Mouse (Mus musculus) frontal cortex, postnatal 10 days (tissue): ENCODE data around the gene Rtca.

Source experiments
- DNase-seq, 2 experiments: peaks; one replicate each; pipeline ENCODE4 v3.0.0; 2022; ENCODE audit warnings: low spot score in 2 of 2, mixed read lengths in 1 of 2

Rtca gene

DNA sequence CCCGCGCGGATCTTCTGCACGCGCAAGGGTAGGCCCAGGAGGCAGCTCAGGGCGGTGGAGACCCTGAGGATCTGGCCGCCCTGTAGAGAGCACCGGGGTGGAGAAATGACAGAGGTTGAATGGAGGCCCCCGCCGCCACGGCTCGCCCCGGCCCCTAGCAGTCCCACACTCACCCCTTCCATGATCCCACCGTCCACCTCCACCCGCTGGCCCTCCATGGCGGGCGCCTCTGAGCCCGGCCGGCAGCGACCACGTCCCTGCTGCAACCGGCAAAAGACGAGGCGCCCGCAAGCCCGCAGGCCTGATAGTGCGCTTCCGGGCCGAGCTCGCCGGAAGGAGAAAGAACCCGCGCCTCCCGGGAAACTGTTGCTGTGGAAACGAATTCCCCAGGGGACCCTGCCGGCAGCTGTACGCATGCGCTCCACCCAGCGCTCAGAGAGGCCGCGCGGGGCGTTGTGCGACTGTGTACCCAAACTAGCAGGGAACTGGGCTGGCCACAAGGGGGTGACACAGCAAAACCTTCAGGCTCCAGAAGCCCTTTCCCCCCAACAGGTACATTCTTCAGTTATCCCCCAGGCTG, at the start of gene Rtca:
Gene Rtca, minus strand, starts transcription at position 437 of the 580 bp plus-strand sequence.
- peak; percentile 95 to 98 for DNase-seq

- no peak for DNase-seq
Observed at GRCm38 (mm10) chr3:116551362-116551761, 43.4 kb upstream of the Rtca start.

DNA sequence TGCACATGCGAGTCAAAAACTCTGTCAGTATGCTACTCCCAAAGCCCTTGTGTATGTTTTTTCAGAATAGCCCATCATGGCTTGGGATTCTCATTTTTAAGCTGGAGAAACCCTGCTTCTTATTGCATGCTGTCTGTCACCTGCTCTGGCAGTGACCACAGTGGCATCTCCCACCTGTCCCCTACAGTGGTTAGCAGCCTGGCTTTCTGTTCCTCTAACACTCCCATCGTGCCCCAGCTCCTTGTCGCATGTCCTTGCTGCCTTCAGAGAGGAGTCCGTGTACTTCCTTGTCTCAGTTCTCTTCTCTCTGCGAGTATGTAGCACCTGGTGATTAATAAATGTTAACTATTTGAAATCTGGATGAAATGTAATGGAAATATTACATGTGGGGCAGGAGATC, 39.4 kb upstream of the Rtca start:
- DNase-seq: no peak

DNA sequence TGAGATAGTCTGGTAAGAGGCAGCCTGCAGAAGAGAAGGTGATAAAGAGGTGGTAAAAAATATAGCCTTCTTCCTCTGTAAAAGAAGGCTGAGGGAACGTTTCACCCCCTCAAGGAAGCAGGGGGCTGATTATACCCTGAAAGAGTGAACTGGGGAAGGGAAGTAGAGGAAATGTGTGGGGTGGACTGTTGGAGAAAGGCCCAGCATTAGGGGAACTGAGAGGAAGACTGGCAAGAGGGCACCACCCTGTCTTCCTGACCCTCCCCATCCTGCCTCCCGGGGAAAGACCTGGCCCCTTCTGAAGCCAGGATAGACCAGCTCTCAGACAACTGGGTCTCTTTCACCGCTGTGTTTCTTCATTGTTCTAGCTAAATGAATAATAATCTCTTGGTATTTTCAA, 34.5 kb upstream of the Rtca start:
- no peak for DNase-seq

DNA sequence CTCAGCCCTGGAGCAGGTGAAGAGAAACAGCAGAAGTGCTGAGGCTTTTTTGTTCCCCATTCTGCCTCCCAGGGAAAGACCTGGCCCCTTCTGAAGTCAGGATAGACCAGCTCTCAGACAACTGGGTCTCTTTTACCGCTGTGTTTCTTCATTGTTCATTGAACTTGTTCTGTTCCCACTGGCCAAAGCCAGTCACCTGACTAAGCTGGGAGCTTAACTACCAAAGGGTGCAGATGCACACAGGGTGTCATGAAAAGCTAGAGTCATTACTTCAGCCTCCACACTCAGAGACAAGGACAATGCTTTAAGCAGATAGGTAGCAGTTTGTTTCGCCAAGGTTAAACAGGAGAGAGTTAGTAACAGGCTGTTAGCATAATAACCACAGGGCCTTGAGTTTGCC, 34.1 kb upstream of the Rtca start:
- DNase-seq: no peak

DNA sequence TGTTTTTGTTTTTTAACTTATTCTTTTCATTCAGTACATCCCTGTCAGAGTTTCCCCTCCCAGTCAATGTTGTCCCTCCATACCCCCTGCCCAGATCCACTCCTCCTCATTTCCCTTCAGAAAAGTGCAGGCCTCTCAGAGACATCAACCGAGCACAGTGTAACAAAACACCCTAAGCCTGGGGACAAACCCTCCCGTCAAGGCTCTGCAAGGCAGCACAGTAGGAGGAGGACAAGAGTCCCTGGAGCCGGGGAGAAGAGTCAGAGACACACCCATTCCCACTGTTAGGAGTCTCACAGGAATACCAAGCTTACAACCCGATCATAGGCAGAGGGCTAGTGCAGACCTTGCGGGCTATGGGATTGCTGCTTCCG, 29.2 kb upstream of the Rtca start:
- no peak for DNase-seq

- DNase-seq: no peak
Observed at GRCm38 (mm10) chr3:116536428-116537199, 28.6 kb upstream of the Rtca start.

- DNase-seq: no peak
Observed at GRCm38 (mm10) chr3:116530826-116531225, 22.8 kb upstream of the Rtca start.

DNA sequence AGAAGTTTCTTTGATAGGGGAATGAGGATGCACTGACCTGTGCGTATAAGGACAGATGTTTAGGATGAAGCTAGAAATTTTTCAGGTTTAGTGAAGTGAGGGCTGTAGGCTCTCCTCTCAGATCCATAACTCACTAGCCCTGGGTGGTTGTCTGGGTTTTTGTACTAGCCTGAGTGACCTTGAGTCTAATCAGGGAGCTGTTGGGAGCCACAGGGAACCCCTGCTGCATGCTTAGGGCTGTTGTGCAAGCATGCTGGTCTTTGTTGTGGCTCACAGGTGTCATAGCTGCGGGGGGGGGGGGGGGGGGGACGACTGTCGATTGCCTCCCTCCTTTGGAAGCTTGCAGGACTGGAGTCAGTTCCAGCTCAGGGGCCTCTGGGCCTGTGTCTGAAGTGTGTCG, 21.7 kb upstream of the Rtca start:
- no peak for DNase-seq

DNA sequence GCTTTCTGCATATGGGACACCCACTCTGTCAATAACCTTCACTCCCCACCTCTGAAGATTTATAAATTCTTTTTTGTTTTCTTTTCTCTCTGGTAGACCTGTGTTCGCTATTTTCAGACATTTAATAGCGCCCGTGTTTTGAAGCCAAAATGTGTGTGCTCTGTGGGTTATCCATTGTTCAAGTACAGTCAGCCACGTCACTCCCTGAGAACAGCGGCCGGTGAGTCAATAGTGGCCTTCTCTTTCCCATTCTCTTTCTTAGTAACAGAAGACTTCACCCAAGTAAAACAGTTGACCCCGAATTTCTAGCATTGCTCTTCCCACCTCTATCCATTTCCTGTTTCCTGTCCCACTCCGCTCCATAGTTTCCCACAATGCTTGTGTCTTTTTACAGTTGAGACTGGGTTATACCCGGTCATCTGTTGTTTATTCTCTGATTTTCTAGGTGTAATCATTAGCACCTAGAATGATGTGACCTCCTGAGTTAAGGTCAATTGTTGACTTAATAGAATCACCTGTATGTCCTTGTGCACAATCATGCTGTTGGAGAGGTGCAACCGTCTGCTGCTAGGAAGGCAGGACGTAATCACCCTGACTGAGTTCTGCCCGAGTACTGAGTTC, 12.2 kb upstream of the Rtca start:
- no peak for DNase-seq

- DNase-seq: peak; percentile 77 to 84
Observed at GRCm38 (mm10) chr3:116512904-116513716, 5.1 kb upstream of the Rtca start, which contains the start of gene Dbt. Gene Dbt (plus strand): TSS chr3:116513070.

DNA sequence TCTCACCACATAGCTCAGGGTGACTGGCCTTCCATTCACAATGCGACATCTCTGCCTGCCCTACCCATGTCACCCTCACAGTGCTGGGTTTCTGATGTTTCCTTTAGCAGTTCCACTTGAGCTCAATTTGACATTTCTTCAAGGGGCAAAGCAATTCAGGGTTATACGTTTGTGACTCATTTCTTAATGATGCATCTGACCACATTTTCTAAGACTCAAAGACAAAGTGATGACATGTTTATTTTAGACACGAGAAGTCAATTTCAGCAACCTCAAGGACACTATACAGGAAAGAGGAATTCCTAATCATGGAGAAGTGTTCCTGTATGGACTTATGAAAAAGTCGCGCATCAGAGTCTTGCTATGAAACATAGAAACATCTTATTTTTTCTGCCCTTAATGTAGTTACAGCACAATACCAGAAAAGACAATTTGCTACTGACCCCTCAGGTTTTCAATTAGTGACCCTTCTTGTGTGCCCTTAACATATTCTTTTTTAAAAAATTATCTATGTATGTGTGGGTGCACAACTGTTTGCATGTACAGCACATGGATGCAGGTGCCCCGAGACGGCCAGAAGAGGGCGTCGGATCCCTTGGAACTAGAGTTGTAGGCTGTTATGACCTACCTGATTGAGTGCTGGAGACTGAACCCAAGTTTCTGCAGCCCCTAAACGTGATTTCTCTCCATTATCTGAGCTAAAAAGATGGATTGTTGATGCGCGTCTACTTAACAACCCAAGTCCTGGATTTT, 4.3 kb upstream of the Rtca start:
- peak; percentile 26 to 34 for DNase-seq

DNA sequence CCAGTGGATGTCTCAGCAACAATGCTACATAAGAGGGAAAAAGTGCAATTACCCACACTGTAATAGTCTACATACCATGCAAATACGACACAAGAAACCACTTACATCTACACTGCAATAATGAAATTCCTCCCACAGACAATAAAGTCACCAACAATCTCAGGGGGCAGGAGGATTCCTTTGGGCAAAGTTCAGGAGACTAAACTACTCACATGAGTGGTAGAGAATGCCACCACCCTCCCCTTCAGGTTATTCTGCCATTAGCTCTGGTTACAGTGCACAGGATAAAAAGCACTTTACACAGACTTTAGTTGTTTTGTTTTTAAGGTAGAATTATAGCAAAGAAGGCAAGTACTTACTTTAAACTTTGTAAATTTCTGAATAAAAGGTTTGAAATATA, 12.3 kb downstream of the Rtca start:
- DNase-seq: no peak

DNA sequence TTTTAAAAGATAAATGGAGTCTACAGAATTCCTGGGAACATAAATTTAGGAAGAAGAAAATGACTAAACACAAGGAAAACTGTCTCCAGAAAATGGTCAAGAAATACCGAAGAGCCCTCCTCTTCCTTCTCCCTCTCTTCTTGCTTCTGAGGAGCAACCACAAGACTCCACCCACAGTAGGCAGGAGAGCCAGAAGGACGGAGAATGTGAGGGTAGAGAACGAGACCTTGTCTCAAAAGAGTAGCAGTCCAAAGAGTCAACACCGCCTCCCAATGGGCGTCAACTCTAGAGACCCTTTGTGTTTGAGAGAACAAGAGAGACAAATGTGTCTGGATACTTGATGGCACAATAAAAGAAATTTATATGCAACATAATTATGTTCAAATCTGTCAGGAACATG, 14.3 kb downstream of the Rtca start:
- DNase-seq: no peak

- DNase-seq: no peak
Observed at GRCm38 (mm10) chr3:116491923-116492454, 16.0 kb downstream of the Rtca start.

- DNase-seq: no peak
Observed at GRCm38 (mm10) chr3:116490920-116491319, 17.1 kb downstream of the Rtca start.

DNA sequence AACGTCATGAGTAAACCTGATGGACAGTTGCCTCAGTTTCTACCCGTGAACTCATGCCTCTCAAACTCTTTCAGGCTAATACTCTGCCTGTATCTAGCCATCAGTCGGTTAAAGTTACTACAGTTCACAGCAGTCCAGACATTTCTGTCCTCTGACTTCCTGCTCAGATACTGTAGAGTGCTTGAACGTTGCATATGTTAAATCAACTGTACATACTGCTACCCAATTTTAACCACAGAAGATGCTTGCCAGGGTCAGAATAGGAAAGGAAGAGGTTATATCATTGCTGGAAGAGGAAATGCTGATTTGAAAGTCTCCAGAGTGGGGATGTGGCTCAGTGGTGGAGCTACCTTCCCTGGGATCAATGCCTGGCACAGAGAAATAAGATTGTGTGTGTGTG, 24.7 kb downstream of the Rtca start:
- no peak for DNase-seq

DNA sequence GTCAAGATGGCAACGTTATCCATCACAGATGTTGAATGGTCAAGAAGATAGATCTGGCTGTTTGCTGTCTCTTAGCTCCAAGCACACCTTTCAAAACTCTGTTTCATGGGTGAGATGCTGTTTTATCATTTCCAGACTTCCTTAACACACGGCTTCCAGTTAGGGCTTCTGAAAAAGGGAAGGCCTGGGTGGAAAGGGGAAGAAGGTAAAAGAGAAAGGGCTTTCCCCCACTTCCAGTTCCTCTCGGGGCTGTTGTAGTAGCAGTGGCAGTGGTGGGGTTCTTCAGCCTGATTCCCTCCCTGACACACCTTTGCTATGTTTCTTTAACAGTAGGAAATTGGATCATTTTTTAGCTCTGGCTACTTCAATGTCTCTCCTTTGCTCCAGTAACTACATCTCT, 25.3 kb downstream of the Rtca start:
- DNase-seq: no peak

DNA sequence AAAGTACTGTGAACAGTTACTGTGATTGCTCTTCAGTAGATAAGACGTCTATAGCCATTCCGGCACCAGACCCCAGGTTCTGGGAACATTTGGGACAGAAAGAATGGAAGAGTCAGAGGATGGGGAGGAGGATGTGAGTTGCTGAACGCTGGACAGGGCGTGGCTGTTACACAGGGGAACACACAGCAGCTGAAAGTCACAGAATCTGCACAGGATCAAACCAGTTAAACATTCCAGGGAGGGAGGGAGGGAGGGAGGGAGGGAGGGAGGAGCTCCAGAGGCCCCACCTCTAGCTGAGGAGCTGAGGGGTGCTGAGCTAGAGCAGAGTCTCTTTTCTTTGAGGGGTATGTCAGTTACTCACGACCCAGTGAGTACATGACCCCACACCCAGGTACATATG, 27.1 kb downstream of the Rtca start:
- no peak for DNase-seq

DNA sequence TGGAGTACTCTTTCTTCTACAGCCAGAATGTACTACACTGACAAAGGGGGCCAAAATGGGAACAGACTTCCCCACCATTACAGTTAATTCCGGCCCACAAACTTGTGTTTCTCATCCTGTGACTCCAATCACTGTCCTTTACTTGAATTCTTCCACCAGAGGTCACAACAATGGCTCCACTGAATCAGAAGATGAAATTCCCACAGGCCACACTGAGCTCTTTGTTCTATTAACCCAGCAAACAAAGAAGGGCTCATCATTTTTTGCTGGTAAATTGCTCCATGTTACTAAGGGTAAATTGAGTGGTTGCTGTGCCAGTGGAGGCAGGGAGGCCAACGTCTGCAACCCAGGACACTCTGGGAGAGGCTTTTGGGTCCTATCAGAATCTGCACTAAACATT, 27.9 kb downstream of the Rtca start:
- no peak for DNase-seq

DNA sequence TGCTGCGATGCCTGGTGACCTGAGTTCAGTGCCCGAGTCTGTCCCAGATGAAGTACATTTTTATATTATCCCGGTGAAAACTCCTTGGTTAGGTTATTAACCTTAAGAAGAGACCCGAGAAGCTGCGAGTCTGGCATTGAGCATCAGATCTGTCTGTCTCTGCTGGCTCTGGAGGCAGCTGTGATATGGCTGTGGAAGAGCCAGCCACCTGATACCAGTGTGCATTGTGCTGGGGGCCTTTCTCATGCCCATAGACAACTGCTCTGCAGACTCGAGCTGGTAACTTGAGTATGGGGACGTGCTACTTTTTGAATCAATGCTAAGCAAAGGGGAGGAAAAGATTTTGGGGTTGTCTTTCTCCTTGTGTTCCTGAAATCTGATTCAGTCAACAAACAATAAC, 30.7 kb downstream of the Rtca start:
- DNase-seq: no peak
